Mouse (Mus musculus) heart, postnatal 4 days (tissue): ENCODE data around the gene Ppp1r9b. TPM values are rescaled to one million over a fixed set of nuclear protein-coding genes. Genes with fewer than 3 reads are reported as not detected.

Experiments
- DNase-seq: peaks from one replicate; pipeline ENCODE4 v3.0.0; 2021
- total RNA-seq, 2 experiments: library from RNA; stranded (reverse); gene quantifications; 2 replicates each; pipeline ENCODE4 v1.2.3; 2021

Ppp1r9b gene
- total RNA-seq, 2 experiments from 2014 or later, result 45.3 to 46.3 TPM

GRCm38 (mm10) chr11:95046980-95047680, 56.3 kb downstream of the Ppp1r9b start:
- DNase-seq, result peak; percentile 70

- DNase-seq, result no peak
Measured at GRCm38 (mm10) chr11:95053062-95053461, 62.2 kb downstream of the Ppp1r9b start.

Other genes starting within 250 kb of the Ppp1r9b start
- gene Cdc34b, start 249.3 kb upstream of the Ppp1r9b start, total RNA-seq, result 1 to 10 TPM in 1 of 2 experiments, under 1 TPM in 1; 0.97 to 1.4 TPM
- not detected for gene Tmem92, start 208.3 kb upstream of the Ppp1r9b start, total RNA-seq
- gene Col1a1, start 54.8 kb upstream of the Ppp1r9b start, total RNA-seq, result 100 to 1,000 TPM; 861 to 965 TPM
- gene Hils1, start 23.4 kb upstream of the Ppp1r9b start, total RNA-seq, result not detected
- gene Sgca, start 14.7 kb upstream of the Ppp1r9b start, total RNA-seq, result 10 to 100 TPM; 67.0 to 89.1 TPM
- 1 to 10 TPM; 9.1 to 9.5 TPM for gene Samd14, start 18.8 kb downstream of the Ppp1r9b start, total RNA-seq
- 100 to 1,000 TPM; 178 to 200 TPM for gene Pdk2, start 50.3 kb downstream of the Ppp1r9b start, total RNA-seq
- 10 to 100 TPM; 16.1 to 16.4 TPM for gene Itga3, start 85.8 kb downstream of the Ppp1r9b start, total RNA-seq
- gene Dlx3, start 129.1 kb downstream of the Ppp1r9b start, total RNA-seq, result not detected
- gene Dlx4, start 155.2 kb downstream of the Ppp1r9b start, total RNA-seq, result not detected